Mouse (Mus musculus) lung, embryonic 15.5 days (tissue): ENCODE measurements around the gene Ciz1. TPM values are rescaled to one million over a fixed set of nuclear protein-coding genes. Genes with fewer than 3 reads are reported as not detected.

Experiments
- ATAC-seq: fragments of 200-750 bp; cut with Nextera tagmentation; 2 replicates; pipeline ENCODE4 v1.8.0; 2017; ENCODE audit warnings: moderate number of reproducible peaks, borderline replicate concordance; ENCODE audit not compliant: low FRiP score, low TSS enrichment; ENCODE audit errors: extremely low read depth
- H3K27ac ChIP-seq: fragments of 300-500 bp; sonication (generic); 2 replicates; pipeline ENCODE4 v1.5.1; 2015; ENCODE audit warnings: moderate library complexity, mild to moderate bottlenecking, inconsistent platforms
- H3K27me3 ChIP-seq: fragments of 300-500 bp; sonication (generic); 2 replicates; pipeline ENCODE4 v1.6.1; 2015; ENCODE audit warnings: inconsistent platforms
- H3K36me3 ChIP-seq: fragments of 300-500 bp; sonication (generic); 2 replicates; pipeline ENCODE4 v1.6.1; 2015; ENCODE audit warnings: inconsistent platforms
- H3K4me1 ChIP-seq: fragments of 300-500 bp; sonication (generic); 2 replicates; pipeline ENCODE4 v1.6.1; 2015; ENCODE audit warnings: inconsistent platforms
- H3K4me2 ChIP-seq: fragments of 300-500 bp; sonication (generic); 2 replicates; pipeline ENCODE4 v1.6.1; 2015; ENCODE audit warnings: inconsistent platforms, mild to moderate bottlenecking, moderate library complexity
- H3K4me3 ChIP-seq: fragments of 300-500 bp; sonication (generic); 2 replicates; pipeline ENCODE4 v1.5.1; 2015; ENCODE audit warnings: mild to moderate bottlenecking, inconsistent platforms
- H3K9ac ChIP-seq: fragments of 300-500 bp; sonication (generic); 2 replicates; pipeline ENCODE4 v1.6.1; 2015; ENCODE audit warnings: inconsistent platforms
- H3K9me3 ChIP-seq: fragments of 300-500 bp; sonication (generic); 2 replicates; pipeline ENCODE4 v1.6.1; 2016; ENCODE audit warnings: inconsistent platforms
- WGBS: fragments of 180-500 bp; shearing (Covaris S2); methylation state at CpG from one replicate; pipeline ENCODE4 v1.1.7; 2015; 5-methylcytosine and 5-hydroxymethylcytosine counted together
- polyA plus RNA-seq: library from polyadenylated mRNA; unstranded; fragments of >200 nt; fragmentation: Nextera tagmentation; extraction: Ambion mirVana; gene quantifications from 2 replicates; pipeline ENCODE4 v1.2.1, GENCODE M21; 2015

Ciz1 gene
- polyA plus RNA-seq, result 47.0 and 47.7 TPM in 2 replicates

- Histone ChIP-seq H3K36me3 (no peaks in the 10 kb centered on the region), H3K27me3 (peaks cover 8% of the 10 kb centered on the region; the same call in 1 of the 2 replicates), H3K4me1 (peaks cover 24% of the 10 kb centered on the region), H3K27ac (peak within 1 kb of the TSS; percentile 26; the same call in 1 of the 2 replicates), H3K4me2 (peak within 1 kb of the TSS; percentile 99), H3K9me3 (no peaks in the 10 kb centered on the region), H3K4me3 (peak within 1 kb of the TSS; percentile 65), H3K9ac (peak within 1 kb of the TSS; percentile 57)
- WGBS, result 1% methylated on average over 42 of the region's 52 CpGs
- ATAC-seq, result peak; percentile 23; the same call in 1 of the 2 replicates
Measured at GRCm38 (mm10) chr2:32352151-32353006, at the start of gene Ciz1. TSS of gene Ciz1 (plus strand) at chr2:32352327.

GRCm38 (mm10) chr2:32302952-32303351, 49.2 kb upstream of the Ciz1 start:
- H3K27me3 ChIP-seq, result no peaks in the 10 kb centered on the region
- no peak overlapping the region for H3K4me3 ChIP-seq
- H3K9ac ChIP-seq, result no peak overlapping the region
- H3K9me3 ChIP-seq, result no peaks in the 10 kb centered on the region
- H3K27ac ChIP-seq, result no peak overlapping the region
- H3K4me1 ChIP-seq, result no peaks in the 10 kb centered on the region
- H3K4me2 ChIP-seq, result no peak overlapping the region
- 90% methylated on average over 10 of the region's 10 CpGs for WGBS
- ATAC-seq, result no peak
- peaks cover 88% of the 10 kb centered on the region for H3K36me3 ChIP-seq

DNA sequence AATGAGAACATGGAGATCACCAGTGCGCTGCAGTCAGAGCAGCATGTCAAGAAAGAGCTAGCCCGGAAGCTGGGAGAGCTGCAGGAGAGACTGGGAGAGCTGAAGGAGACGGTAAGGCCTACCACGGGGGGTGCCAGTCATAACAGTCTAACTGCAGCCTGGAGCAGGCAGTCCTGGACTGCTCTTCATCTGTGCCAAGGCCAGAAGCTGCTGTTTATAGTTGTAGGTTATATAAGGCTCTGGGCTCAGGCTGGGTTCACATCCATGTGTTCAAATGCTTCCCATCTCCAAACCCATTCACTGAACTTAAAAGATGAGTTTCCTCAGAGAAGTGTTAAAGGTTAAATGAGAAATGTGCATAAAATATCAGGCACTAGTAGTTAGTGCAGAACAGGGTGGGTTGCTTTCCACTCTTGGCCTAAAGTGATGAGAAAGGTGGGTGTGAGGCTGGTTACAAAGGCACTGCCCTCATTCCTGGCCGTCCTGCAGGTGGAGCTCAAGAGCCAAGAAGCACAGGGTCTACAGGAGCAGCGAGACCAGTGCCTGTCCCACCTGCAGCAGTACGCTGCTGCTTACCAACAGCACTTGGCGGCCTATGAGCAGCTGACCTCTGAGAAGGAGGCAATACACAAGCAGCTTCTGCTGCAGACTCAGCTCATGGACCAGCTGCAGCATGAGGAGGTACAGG, 47.8 kb upstream of the Ciz1 start:
- no peak overlapping the region for H3K4me2 ChIP-seq
- H3K9ac ChIP-seq, result no peak overlapping the region
- no peak overlapping the region for H3K27ac ChIP-seq
- ATAC-seq, result no peak
- peaks cover 84% of the 10 kb centered on the region for H3K36me3 ChIP-seq
- no peaks in the 10 kb centered on the region for H3K4me1 ChIP-seq
- no peak overlapping the region for H3K4me3 ChIP-seq
- no peaks in the 10 kb centered on the region for H3K9me3 ChIP-seq
- H3K27me3 ChIP-seq, result no peaks in the 10 kb centered on the region
- 51% methylated on average over 8 of the region's 8 CpGs for WGBS

- H3K27ac ChIP-seq, result no peak overlapping the region
- peaks cover 74% of the 10 kb centered on the region for H3K36me3 ChIP-seq
- WGBS, result 93% methylated on average over 5 of the region's 5 CpGs
- H3K4me2 ChIP-seq, result no peak overlapping the region
- H3K27me3 ChIP-seq, result no peaks in the 10 kb centered on the region
- H3K9ac ChIP-seq, result no peak overlapping the region
- no peak overlapping the region for H3K4me3 ChIP-seq
- ATAC-seq, result no peak
- H3K4me1 ChIP-seq, result peaks cover 4% of the 10 kb centered on the region
- H3K9me3 ChIP-seq, result no peaks in the 10 kb centered on the region
Measured at GRCm38 (mm10) chr2:32305668-32306067, 46.5 kb upstream of the Ciz1 start.

DNA sequence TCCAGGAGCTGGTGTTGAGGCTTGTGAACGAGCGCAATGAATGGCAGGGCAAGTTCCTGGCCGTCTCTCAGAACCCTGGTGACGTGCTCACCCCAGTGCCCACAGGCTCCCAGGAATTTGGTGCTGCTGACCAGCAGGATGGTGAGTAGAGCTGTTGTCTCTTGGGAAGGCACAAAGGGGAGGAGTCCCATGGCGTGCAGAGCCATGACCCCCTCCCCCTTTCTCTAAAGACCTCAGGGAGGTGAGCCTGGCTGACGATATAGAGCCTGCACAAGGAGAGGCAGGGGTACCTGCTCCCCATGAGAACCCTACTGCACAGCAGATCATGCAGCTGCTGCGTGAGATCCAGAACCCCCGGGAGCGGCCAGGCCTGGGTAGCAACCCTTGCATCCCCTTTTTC, 46.0 kb upstream of the Ciz1 start:
- Histone ChIP-seq H3K4me2 (no peak overlapping the region), H3K9ac (no peak overlapping the region), H3K27ac (no peak overlapping the region), H3K4me1 (peaks cover 9% of the 10 kb centered on the region), H3K36me3 (peaks cover 74% of the 10 kb centered on the region), H3K27me3 (no peaks in the 10 kb centered on the region), H3K9me3 (no peaks in the 10 kb centered on the region), H3K4me3 (no peak overlapping the region)
- WGBS, result 84% methylated on average over 9 of the region's 9 CpGs
- ATAC-seq, result no peak

DNA sequence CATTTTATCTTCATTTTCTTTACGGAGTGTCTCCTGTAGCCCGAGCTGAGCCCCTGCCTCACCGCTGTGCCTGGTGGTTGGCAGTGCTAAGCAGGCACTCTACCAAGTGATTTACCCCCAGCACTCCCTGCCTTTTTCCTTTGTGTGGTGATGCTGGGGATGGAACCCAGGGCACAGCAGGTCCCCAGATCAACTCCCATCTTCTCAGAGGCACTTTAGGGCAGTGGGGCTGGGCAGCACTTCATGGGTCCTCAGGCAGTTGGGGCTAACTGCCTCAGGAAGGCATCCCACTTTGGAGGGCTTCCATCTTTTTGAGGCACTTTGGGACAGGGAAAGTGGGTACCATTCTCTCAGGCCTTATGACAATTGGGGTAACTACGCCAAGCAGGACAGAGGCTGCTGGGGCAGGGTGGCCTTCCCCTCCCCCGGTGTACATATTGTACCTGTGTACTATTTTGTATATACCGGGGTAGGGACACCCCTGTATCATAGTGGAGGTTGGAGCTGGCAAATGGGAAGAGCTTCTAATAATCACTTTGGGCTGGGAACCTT, 44.8 kb upstream of the Ciz1 start:
- Histone ChIP-seq H3K36me3 (peaks cover 67% of the 10 kb centered on the region), H3K9me3 (no peaks in the 10 kb centered on the region), H3K4me2 (no peak overlapping the region), H3K27ac (no peak overlapping the region), H3K27me3 (no peaks in the 10 kb centered on the region), H3K4me1 (peaks cover 19% of the 10 kb centered on the region), H3K4me3 (no peak overlapping the region), H3K9ac (no peak overlapping the region)
- 80% methylated on average over 6 of the region's 6 CpGs for WGBS
- ATAC-seq, result no peak

DNA sequence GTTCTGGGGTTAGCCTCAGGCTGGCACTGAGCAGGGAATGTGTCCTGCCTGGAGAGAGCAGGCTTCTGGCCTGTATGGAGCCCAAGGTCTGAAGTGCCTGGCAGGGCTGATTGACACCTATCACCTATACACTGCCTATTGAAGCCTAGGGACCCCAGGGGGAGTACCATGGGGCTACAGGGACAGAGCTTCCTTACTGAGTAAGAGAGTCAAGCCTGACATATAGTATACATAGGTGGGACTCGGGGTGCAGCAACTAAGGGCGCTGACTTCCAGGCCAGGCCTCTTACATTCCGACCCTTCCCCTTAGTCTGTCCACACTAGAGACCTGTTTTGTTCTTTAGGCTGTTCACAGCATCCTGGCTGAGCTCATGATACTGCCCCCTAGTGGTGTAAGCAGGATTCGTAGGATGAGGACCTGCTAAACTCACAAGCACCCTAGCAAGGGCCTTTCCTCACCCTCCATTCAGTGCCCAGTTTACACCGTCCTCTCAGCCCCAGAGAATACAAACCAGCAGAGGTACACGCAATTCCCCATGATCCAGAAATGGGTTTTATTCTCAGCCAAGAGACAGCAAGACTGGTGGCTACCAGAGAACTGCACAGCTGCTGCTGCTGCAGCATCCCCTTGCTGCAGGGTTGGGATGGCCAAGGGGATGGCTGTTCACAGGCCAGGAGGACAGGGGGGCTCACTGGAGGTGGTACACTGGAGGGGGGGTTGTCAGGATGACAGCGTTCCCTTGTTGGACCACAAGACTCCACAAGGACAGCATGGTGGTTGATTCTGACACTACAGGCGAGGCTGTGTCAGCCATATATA, 44.0 kb upstream of the Ciz1 start:
- Histone ChIP-seq H3K4me3 (no peak overlapping the region), H3K4me2 (no peak overlapping the region), H3K9ac (no peak overlapping the region), H3K27ac (no peak overlapping the region), H3K9me3 (no peaks in the 10 kb centered on the region), H3K27me3 (no peaks in the 10 kb centered on the region), H3K4me1 (peaks cover 24% of the 10 kb centered on the region), H3K36me3 (peaks cover 58% of the 10 kb centered on the region)
- ATAC-seq, result no peak
- WGBS, result 45% methylated on average over 8 of the region's 8 CpGs

DNA sequence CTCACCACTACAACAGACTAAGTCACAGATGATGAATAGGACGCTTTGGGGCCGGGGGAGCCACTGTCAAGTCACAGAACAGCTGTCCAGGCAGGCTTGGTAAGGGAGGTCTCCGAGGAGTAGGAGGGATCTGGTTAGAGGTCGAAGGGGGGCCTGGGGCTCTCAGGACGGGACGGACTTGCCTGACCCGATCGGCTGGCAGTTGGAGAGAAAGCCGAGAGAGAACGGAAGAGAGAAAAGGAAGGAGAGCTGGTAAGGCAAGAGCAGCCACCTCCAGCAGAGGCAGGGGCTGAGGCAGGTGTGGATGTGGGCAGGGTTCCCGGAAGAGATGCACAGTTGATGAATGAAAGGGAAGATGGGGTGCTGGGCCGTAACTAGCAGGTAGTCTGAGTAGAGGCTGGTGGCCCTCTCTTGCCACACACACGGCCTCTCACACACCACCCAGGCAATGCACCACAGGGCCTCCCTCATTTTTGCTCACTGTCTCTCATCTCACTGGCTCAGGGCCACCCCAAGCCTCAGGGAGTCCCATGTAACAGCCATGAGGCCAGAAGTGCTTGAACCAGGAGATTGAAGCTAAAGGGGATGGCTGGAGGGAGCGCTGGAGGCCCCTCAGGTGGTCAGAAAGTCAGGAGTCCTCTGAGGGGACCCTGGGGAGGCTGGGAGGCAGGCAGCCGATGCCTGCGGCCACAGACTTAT, 43.1 kb upstream of the Ciz1 start:
- H3K27ac ChIP-seq, result no peak overlapping the region
- no peaks in the 10 kb centered on the region for H3K27me3 ChIP-seq
- no peak overlapping the region for H3K4me2 ChIP-seq
- peaks cover 50% of the 10 kb centered on the region for H3K36me3 ChIP-seq
- no peak for ATAC-seq
- H3K9ac ChIP-seq, result no peak overlapping the region
- no peaks in the 10 kb centered on the region for H3K9me3 ChIP-seq
- no peak overlapping the region for H3K4me3 ChIP-seq
- peaks cover 24% of the 10 kb centered on the region for H3K4me1 ChIP-seq
- WGBS, result 85% methylated on average over 16 of the region's 16 CpGs

DNA sequence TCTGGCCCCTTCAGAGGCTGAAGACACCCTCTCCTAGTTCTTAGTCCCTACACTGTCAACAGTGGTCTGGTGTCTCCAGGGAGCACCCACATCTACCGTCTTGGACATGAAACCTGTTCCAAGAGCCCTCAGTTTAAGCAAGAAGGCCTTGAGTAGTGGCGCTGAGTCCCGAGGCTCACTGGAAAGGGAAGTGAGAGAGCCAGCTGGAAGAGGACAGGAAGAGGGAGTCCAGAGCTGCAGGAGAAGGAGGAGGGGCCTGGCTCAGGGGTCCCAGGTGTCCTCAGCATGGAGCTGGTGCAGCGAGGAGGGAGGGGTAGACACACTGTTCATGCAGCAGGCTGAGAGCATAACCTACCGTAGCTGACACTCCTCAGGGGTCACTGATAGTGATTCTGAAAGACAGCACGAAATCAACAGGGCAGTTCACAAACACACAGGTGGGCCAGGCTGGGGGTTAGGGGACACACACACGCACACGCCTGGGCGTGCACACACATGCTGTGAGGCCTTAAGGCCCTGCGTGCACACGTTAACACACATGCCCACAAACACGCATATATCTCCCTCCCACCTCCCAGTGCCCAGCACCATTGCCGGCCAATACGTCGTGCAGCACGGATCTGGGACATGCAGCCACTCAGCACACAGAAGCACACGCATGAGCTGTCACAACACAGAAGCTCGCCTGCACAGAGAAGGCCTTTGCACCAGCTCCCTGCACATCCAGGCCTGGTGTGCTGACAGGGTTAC, 41.9 kb upstream of the Ciz1 start:
- H3K27ac ChIP-seq, result no peak overlapping the region
- H3K36me3 ChIP-seq, result peaks cover 37% of the 10 kb centered on the region
- H3K4me2 ChIP-seq, result 0 out of 2 replicates have a peak overlapping the region, but pooled peaks have one; percentile 100
- ATAC-seq, result no peak
- 81% methylated on average over 18 of the region's 18 CpGs for WGBS
- H3K27me3 ChIP-seq, result no peaks in the 10 kb centered on the region
- no peak overlapping the region for H3K9ac ChIP-seq
- no peaks in the 10 kb centered on the region for H3K9me3 ChIP-seq
- H3K4me1 ChIP-seq, result peaks cover 30% of the 10 kb centered on the region
- no peak overlapping the region for H3K4me3 ChIP-seq

DNA sequence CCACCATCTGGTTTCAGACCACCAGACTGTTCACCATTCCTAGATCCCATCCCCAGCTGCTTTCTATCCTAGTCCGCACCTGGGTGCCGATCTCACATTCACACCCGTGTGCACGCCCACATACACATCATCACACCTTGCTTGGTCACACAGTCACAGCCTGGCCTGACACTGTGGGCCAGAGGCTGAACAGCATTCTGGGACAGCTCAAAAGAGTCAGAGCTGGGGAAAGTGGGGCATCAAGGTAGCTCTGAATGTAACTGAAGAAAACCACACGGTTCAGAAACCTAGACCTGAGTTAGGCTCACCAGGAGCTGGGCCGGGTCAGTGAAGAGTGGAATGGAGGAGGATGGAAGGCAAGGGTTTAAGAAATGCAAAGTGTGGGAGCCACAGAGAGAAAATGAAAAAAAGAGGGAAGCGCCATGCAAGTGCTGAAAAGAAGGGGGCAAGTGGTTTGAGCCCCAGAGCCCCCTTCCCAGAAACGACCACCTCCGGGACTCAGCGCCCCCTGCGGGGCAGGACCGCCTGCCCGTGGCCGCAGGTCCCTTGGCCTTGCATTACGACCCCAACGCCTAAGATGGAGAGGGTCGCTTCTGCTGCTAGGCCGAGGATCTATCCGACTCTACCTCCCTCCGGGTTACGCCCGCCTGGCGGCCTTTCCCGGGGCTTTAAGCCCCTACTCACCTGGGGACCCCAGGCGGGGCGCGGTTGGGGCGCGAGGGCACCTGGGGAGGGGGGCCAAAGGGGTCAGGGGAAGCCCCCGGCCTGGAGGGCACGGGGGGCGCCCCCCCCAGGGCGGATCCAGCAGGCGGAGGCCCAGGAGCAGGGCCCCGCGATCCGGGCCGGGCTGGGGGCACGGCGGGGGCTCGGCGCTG, 40.4 kb upstream of the Ciz1 start:
- H3K9ac ChIP-seq, result peak overlapping the region; percentile 75
- peak overlapping the region; percentile 100 for H3K4me2 ChIP-seq
- H3K9me3 ChIP-seq, result no peaks in the 10 kb centered on the region
- WGBS, result 8% methylated on average over 38 of the region's 42 CpGs
- H3K27me3 ChIP-seq, result no peaks in the 10 kb centered on the region
- peaks cover 23% of the 10 kb centered on the region for H3K36me3 ChIP-seq
- peak overlapping the region; percentile 64 for H3K4me3 ChIP-seq
- H3K4me1 ChIP-seq, result peaks cover 43% of the 10 kb centered on the region
- no peak for ATAC-seq
- H3K27ac ChIP-seq, result no peak overlapping the region; the same call in 1 of the 2 replicates
